Mouse (Mus musculus) cerebellum, adult 2 months (tissue): ENCODE results near the gene Elmo1.

Source experiments
- CTCF ChIP-seq: fragments of 200-500 bp; IDR thresholded peaks from 2 replicates; pipeline ENCODE4 v1.5.1; 2011; ENCODE audit warnings: low read depth, mild to moderate bottlenecking, control low read depth, low read length, moderate library complexity, borderline replicate concordance; ENCODE audit not compliant: insufficient read depth
- POLR2A ChIP-seq: fragments of 200-500 bp; IDR thresholded peaks from 2 replicates; pipeline ENCODE4 v1.6.1; 2011; ENCODE audit warnings: low read length, control low read depth, borderline replicate concordance; ENCODE audit not compliant: insufficient read depth

DNA sequence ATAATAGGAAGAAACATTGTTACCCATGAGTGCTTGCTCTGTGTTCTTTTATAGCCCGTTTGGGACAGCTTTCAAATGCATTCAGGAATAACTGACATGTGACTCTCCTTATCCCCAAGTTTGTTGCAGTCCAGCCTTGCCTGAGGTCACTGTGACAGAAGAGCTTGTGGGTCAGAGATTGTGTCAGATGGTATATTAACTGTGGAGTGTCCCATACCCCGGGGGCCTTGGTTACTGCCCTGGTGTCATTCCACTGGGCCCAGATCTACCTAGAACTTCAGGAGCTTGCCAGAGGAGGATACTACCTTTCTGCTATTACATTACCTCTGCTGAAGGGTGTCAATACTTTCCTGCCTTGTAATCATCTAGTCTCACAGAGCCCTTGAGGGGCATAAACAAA, 14.4 kb downstream of the Elmo1 start:
- TF ChIP-seq CTCF (no peak), POLR2A (no peak)
